Mouse (Mus musculus): Measurements from ENCODE around the gene Kcnj6. TPM values are rescaled to one million over a fixed set of nuclear protein-coding genes. Genes with fewer than 3 reads are reported as not detected.
"Not testable (repeated sequence)": the region's sequence is repeated elsewhere in the genome, so short reads cannot be mapped to it uniquely, and the experiment has no call there.

The Kcnj6 gene
- polyA plus RNA-seq, 1 experiment from 2014 or later = 0.19 TPM

- H3K27me3 ChIP-seq (ENCODE audit: control insufficient read depth, insufficient read depth, low read length) = no peaks in the 10 kb centered on the region
- H3K9ac ChIP-seq (ENCODE audit: low read length) = no peak overlapping the region
- 22% methylated on average over 6 of the region's 6 CpGs for WGBS
- no peaks in the 10 kb centered on the region for H3K4me1 ChIP-seq (ENCODE audit: control insufficient read depth, insufficient read depth, low read length)
- no peak overlapping the region for H3K4me2 ChIP-seq (ENCODE audit: low read depth, low read length)
- H3K9me3 ChIP-seq (replicated peaks; ENCODE audit: control insufficient read depth, low read length) = peaks cover 9% of the 10 kb centered on the region
- no peaks in the 10 kb centered on the region for H3K36me3 ChIP-seq (ENCODE audit: control insufficient read depth, insufficient read depth, low read length)
- no peak for ATAC-seq (ENCODE audit: insufficient read depth, low FRiP score)
- H3K27ac ChIP-seq (ENCODE audit: low read length) = no peak overlapping the region
- H3K4me3 ChIP-seq (replicated peaks; ENCODE audit: low read length) = no peak overlapping the region
Observed at GRCm38 (mm10) chr16:94816391-94816790, 181.1 kb downstream of the Kcnj6 start.

- Histone ChIP-seq H3K4me2 (ENCODE audit: low read depth, low read length) (no peak overlapping the region), H3K4me3 (replicated peaks; ENCODE audit: low read length) (no peak overlapping the region), H3K9ac (ENCODE audit: low read length) (no peak overlapping the region), H3K27me3 (ENCODE audit: control insufficient read depth, insufficient read depth, low read length) (no peaks in the 10 kb centered on the region), H3K4me1 (ENCODE audit: control insufficient read depth, insufficient read depth, low read length) (no peaks in the 10 kb centered on the region), H3K27ac (ENCODE audit: low read length) (no peak overlapping the region), H3K9me3 (replicated peaks; ENCODE audit: control insufficient read depth, low read length) (peaks cover 9% of the 10 kb centered on the region), H3K36me3 (ENCODE audit: control insufficient read depth, insufficient read depth, low read length) (no peaks in the 10 kb centered on the region)
- ATAC-seq (ENCODE audit: insufficient read depth, low FRiP score) = no peak
- WGBS = 72% methylated on average over 6 of the region's 6 CpGs
Observed at GRCm38 (mm10) chr16:94815891-94816290, 181.6 kb downstream of the Kcnj6 start.

- not testable (repeated sequence) for H3K4me2 ChIP-seq (ENCODE audit: low read depth, low read length); H3K27me3 ChIP-seq (ENCODE audit: control insufficient read depth, insufficient read depth, low read length); H3K4me3 ChIP-seq (replicated peaks; ENCODE audit: low read length); H3K4me1 ChIP-seq (ENCODE audit: control insufficient read depth, insufficient read depth, low read length); H3K27ac ChIP-seq (ENCODE audit: low read length); H3K36me3 ChIP-seq (ENCODE audit: control insufficient read depth, insufficient read depth, low read length); H3K9ac ChIP-seq (ENCODE audit: low read length); ATAC-seq (ENCODE audit: insufficient read depth, low FRiP score)
- H3K9me3 ChIP-seq (replicated peaks; ENCODE audit: control insufficient read depth, low read length) = peaks cover 10% of the 10 kb centered on the region
- whole genome bisulfite sequencing = 10% methylated on average over 1 of the region's 1 CpGs
Observed at GRCm38 (mm10) chr16:94809286-94809685, 188.2 kb downstream of the Kcnj6 start.

- no peak for ATAC-seq (ENCODE audit: insufficient read depth, low FRiP score)
- Histone ChIP-seq H3K36me3 (ENCODE audit: control insufficient read depth, insufficient read depth, low read length) (no peaks in the 10 kb centered on the region), H3K9me3 (replicated peaks; ENCODE audit: control insufficient read depth, low read length) (no peaks in the 10 kb centered on the region), H3K27me3 (ENCODE audit: control insufficient read depth, insufficient read depth, low read length) (no peaks in the 10 kb centered on the region), H3K4me1 (ENCODE audit: control insufficient read depth, insufficient read depth, low read length) (no peaks in the 10 kb centered on the region), H3K4me2 (ENCODE audit: low read depth, low read length) (no peak overlapping the region), H3K4me3 (replicated peaks; ENCODE audit: low read length) (no peak overlapping the region), H3K27ac (ENCODE audit: low read length) (no peak overlapping the region), H3K9ac (ENCODE audit: low read length) (no peak overlapping the region)
- WGBS = 83% methylated on average over 10 of the region's 12 CpGs
Observed at GRCm38 (mm10) chr16:94798241-94798640, 199.3 kb downstream of the Kcnj6 start.

- H3K9me3 ChIP-seq (replicated peaks; ENCODE audit: control insufficient read depth, low read length) = no peaks in the 10 kb centered on the region
- H3K27me3 ChIP-seq (ENCODE audit: control insufficient read depth, insufficient read depth, low read length) = no peaks in the 10 kb centered on the region
- WGBS = 78% methylated on average over 6 of the region's 6 CpGs
- H3K9ac ChIP-seq (ENCODE audit: low read length) = no peak overlapping the region
- no peaks in the 10 kb centered on the region for H3K4me1 ChIP-seq (ENCODE audit: control insufficient read depth, insufficient read depth, low read length)
- ATAC-seq (ENCODE audit: insufficient read depth, low FRiP score) = no peak
- no peak overlapping the region for H3K27ac ChIP-seq (ENCODE audit: low read length)
- no peak overlapping the region for H3K4me3 ChIP-seq (replicated peaks; ENCODE audit: low read length)
- H3K36me3 ChIP-seq (ENCODE audit: control insufficient read depth, insufficient read depth, low read length) = no peaks in the 10 kb centered on the region
- H3K4me2 ChIP-seq (ENCODE audit: low read depth, low read length) = no peak overlapping the region
Observed at GRCm38 (mm10) chr16:94797366-94797765, 200.1 kb downstream of the Kcnj6 start.

GRCm38 (mm10) chr16:94793041-94793440 lies 204.5 kb downstream of the Kcnj6 start:
- H3K4me3 ChIP-seq (replicated peaks; ENCODE audit: low read length) = no peak overlapping the region
- no peak overlapping the region for H3K27ac ChIP-seq (ENCODE audit: low read length)
- no peaks in the 10 kb centered on the region for H3K36me3 ChIP-seq (ENCODE audit: control insufficient read depth, insufficient read depth, low read length)
- ATAC-seq (ENCODE audit: insufficient read depth, low FRiP score) = no peak
- no peaks in the 10 kb centered on the region for H3K9me3 ChIP-seq (replicated peaks; ENCODE audit: control insufficient read depth, low read length)
- H3K9ac ChIP-seq (ENCODE audit: low read length) = no peak overlapping the region
- WGBS = 58% methylated on average over 7 of the region's 7 CpGs
- no peaks in the 10 kb centered on the region for H3K27me3 ChIP-seq (ENCODE audit: control insufficient read depth, insufficient read depth, low read length)
- no peak overlapping the region for H3K4me2 ChIP-seq (ENCODE audit: low read depth, low read length)
- H3K4me1 ChIP-seq (ENCODE audit: control insufficient read depth, insufficient read depth, low read length) = no peaks in the 10 kb centered on the region

- no peaks in the 10 kb centered on the region for H3K27me3 ChIP-seq (ENCODE audit: control insufficient read depth, insufficient read depth, low read length)
- no peak overlapping the region for H3K4me2 ChIP-seq (ENCODE audit: low read depth, low read length)
- H3K4me1 ChIP-seq (ENCODE audit: control insufficient read depth, insufficient read depth, low read length) = no peaks in the 10 kb centered on the region
- H3K36me3 ChIP-seq (ENCODE audit: control insufficient read depth, insufficient read depth, low read length) = no peaks in the 10 kb centered on the region
- ATAC-seq (ENCODE audit: insufficient read depth, low FRiP score) = no peak
- WGBS = 25% methylated on average over 6 of the region's 6 CpGs
- no peak overlapping the region for H3K27ac ChIP-seq (ENCODE audit: low read length)
- no peak overlapping the region for H3K4me3 ChIP-seq (replicated peaks; ENCODE audit: low read length)
- no peaks in the 10 kb centered on the region for H3K9me3 ChIP-seq (replicated peaks; ENCODE audit: control insufficient read depth, low read length)
- H3K9ac ChIP-seq (ENCODE audit: low read length) = no peak overlapping the region
Observed at GRCm38 (mm10) chr16:94789958-94790357, 207.5 kb downstream of the Kcnj6 start.

- no peak for ATAC-seq (ENCODE audit: insufficient read depth, low FRiP score)
- WGBS = 79% methylated on average over 7 of the region's 7 CpGs
- Histone ChIP-seq H3K27me3 (ENCODE audit: control insufficient read depth, insufficient read depth, low read length) (no peaks in the 10 kb centered on the region), H3K36me3 (ENCODE audit: control insufficient read depth, insufficient read depth, low read length) (no peaks in the 10 kb centered on the region), H3K27ac (ENCODE audit: low read length) (no peak overlapping the region), H3K9ac (ENCODE audit: low read length) (no peak overlapping the region), H3K4me2 (ENCODE audit: low read depth, low read length) (no peak overlapping the region), H3K4me3 (replicated peaks; ENCODE audit: low read length) (no peak overlapping the region), H3K9me3 (replicated peaks; ENCODE audit: control insufficient read depth, low read length) (no peaks in the 10 kb centered on the region), H3K4me1 (ENCODE audit: control insufficient read depth, insufficient read depth, low read length) (no peaks in the 10 kb centered on the region)
Observed at GRCm38 (mm10) chr16:94788716-94789115, 208.8 kb downstream of the Kcnj6 start.

- H3K4me3 ChIP-seq (replicated peaks; ENCODE audit: low read length) = no peak overlapping the region
- H3K4me1 ChIP-seq (ENCODE audit: control insufficient read depth, insufficient read depth, low read length) = no peaks in the 10 kb centered on the region
- ATAC-seq (ENCODE audit: insufficient read depth, low FRiP score) = no peak
- H3K27me3 ChIP-seq (ENCODE audit: control insufficient read depth, insufficient read depth, low read length) = no peaks in the 10 kb centered on the region
- H3K27ac ChIP-seq (ENCODE audit: low read length) = no peak overlapping the region
- no peak overlapping the region for H3K4me2 ChIP-seq (ENCODE audit: low read depth, low read length)
- no peaks in the 10 kb centered on the region for H3K36me3 ChIP-seq (ENCODE audit: control insufficient read depth, insufficient read depth, low read length)
- no peaks in the 10 kb centered on the region for H3K9me3 ChIP-seq (replicated peaks; ENCODE audit: control insufficient read depth, low read length)
- WGBS = 9% methylated on average over 16 of the region's 16 CpGs
- H3K9ac ChIP-seq (ENCODE audit: low read length) = no peak overlapping the region
Observed at GRCm38 (mm10) chr16:94788165-94788564, 209.3 kb downstream of the Kcnj6 start.

- Histone ChIP-seq H3K4me1 (ENCODE audit: control insufficient read depth, insufficient read depth, low read length) (no peaks in the 10 kb centered on the region), H3K4me2 (ENCODE audit: low read depth, low read length) (no peak overlapping the region), H3K4me3 (replicated peaks; ENCODE audit: low read length) (no peak overlapping the region), H3K9me3 (replicated peaks; ENCODE audit: control insufficient read depth, low read length) (no peaks in the 10 kb centered on the region), H3K27me3 (ENCODE audit: control insufficient read depth, insufficient read depth, low read length) (no peaks in the 10 kb centered on the region), H3K36me3 (ENCODE audit: control insufficient read depth, insufficient read depth, low read length) (no peaks in the 10 kb centered on the region), H3K27ac (ENCODE audit: low read length) (no peak overlapping the region), H3K9ac (ENCODE audit: low read length) (no peak overlapping the region)
- ATAC-seq (ENCODE audit: insufficient read depth, low FRiP score) = no peak
- WGBS = 79% methylated on average over 5 of the region's 5 CpGs
Observed at GRCm38 (mm10) chr16:94785873-94786272, 211.6 kb downstream of the Kcnj6 start.
